Mouse (Mus musculus) olfactory bulb, adult 2 months (tissue): ENCODE data around the gene Zmynd15. TPM values are rescaled to one million over a fixed set of nuclear protein-coding genes. Genes with fewer than 3 reads are reported as not detected.

Experiments
- H3K27ac ChIP-seq: fragments of 200-500 bp; 2 replicates; pipeline ENCODE4 v1.5.1; 2012; ENCODE audit warnings: low read depth, low read length; ENCODE audit not compliant: insufficient read depth
- H3K4me1 ChIP-seq: fragments of 200-500 bp; 2 replicates; pipeline ENCODE4 v1.6.1; 2012; ENCODE audit warnings: low read length; ENCODE audit not compliant: control insufficient read depth, insufficient read depth
- H3K4me3 ChIP-seq: fragments of 200-500 bp; 2 replicates; pipeline ENCODE4 v1.5.1; 2012; ENCODE audit warnings: mild to moderate bottlenecking, low read depth, low read length, moderate library complexity; ENCODE audit not compliant: insufficient read depth
- CTCF ChIP-seq: fragments of 200-500 bp; IDR thresholded peaks from 2 replicates; pipeline ENCODE4 v1.5.1; 2012; ENCODE audit warnings: low read depth, mild to moderate bottlenecking, low read length, moderate library complexity; ENCODE audit not compliant: insufficient read depth
- POLR2A ChIP-seq: fragments of 200-500 bp; IDR thresholded peaks from 2 replicates; pipeline ENCODE4 v1.6.1; 2012; ENCODE audit warnings: mild to moderate bottlenecking, low read depth, low read length, moderate library complexity; ENCODE audit not compliant: insufficient read depth
- WGBS: fragments of 180-500 bp; shearing (Covaris S2); methylation state at CpG from one replicate; pipeline ENCODE4 v1.1.7; 2018; 5-methylcytosine and 5-hydroxymethylcytosine counted together
- polyA plus RNA-seq: library from polyadenylated mRNA; stranded (reverse); fragments of >200 nt; gene quantifications from 2 replicates; pipeline ENCODE4 v1.2.4, GENCODE M21; 2012; ENCODE audit warnings: low replicate concordance; ENCODE audit not compliant: missing spikeins, insufficient read depth, insufficient read length

Gene Zmynd15
- polyA plus RNA-seq, 1 experiment = not detected

DNA sequence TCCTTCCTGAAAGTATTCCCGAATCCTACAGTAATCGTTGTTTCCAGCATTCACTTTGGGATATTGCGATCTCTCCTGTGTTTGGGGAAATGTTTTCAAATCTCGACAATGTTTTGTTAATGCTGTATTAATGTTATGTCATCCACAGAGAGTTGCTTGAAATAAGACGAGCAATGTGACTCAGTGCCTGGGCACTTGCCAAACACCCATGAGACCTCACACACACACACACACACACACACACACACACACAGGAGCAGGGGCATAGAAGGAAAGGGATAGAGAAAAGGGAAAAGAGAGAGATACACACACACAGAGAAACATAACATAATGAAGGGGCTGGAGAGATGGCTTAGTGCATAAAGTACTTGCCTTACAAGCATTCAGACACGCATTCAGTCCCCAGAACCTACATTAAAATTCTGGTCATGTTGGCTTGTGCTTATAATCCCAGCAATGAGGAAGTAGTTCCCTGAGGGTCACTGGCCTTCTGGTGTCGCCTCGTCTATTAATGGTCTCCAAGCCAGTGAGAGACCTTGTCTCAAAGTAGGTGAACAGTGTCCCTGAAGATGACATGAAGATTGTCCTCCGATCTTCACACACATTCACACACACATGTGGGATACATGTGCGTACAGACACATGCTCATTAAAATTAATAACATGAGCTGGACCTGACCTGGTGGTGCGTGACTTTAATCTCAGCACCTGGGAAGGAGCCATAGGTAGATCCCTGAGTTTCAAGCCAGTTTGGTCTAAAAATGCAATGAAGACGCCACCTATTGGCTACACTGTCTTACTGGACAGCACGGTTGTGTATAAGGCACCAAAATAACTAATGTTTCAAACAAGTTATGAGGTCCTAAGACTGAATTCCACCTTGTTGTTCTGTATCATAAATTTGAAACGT, 40.6 kb downstream of the Zmynd15 start:
- 66% methylated on average over 14 of the region's 14 CpGs for WGBS
- no peak overlapping the region for H3K27ac ChIP-seq
- no peak overlapping the region for H3K4me3 ChIP-seq
- TF ChIP-seq POLR2A = no peak
- no peak for TF ChIP-seq CTCF
- H3K4me1 ChIP-seq = no peaks in the 10 kb centered on the region

DNA sequence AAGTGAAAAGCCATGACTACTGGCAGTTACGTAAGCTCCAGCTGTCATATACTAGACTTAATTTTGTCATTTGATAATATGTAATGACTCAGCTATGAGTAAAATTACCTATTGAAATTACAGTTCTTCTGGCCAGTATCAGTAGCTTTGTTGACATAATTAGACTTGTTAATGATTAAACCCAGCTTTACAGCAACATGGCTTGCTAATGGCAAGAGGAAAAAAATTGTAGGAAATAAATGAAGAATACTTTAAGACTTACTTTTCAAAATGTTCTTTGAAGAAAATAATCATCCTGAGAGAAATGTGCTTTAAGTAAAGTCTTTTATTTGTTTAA, 41.2 kb downstream of the Zmynd15 start:
- no peak overlapping the region for H3K27ac ChIP-seq
- H3K4me3 ChIP-seq = no peak overlapping the region
- 94% methylated on average over 1 of the region's 1 CpGs for WGBS
- no peaks in the 10 kb centered on the region for H3K4me1 ChIP-seq
- TF ChIP-seq CTCF (no peak), POLR2A (no peak)

DNA sequence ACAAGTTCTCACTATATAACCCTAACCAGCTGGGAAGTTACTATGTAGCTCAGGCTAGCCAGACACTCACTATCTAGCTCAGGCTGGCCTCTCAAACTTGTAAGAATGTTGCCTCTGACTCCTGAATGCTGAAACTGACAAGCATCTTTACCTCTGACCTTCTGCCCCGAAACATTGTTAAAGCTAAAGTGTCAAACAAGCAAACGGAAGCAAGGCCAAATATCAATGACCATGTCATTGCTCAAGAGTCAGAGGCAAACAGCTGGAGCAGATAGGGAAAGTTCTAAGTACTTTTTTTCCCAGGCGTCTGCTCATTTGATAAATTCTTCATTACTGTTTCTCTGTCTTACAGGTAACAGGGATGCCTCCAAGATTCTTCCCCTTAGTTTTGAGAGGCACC, 42.8 kb downstream of the Zmynd15 start:
- WGBS = 85% methylated on average over 3 of the region's 3 CpGs
- no peak for TF ChIP-seq CTCF
- no peak for TF ChIP-seq POLR2A
- H3K27ac ChIP-seq = no peak overlapping the region
- H3K4me3 ChIP-seq = no peak overlapping the region
- no peaks in the 10 kb centered on the region for H3K4me1 ChIP-seq

DNA sequence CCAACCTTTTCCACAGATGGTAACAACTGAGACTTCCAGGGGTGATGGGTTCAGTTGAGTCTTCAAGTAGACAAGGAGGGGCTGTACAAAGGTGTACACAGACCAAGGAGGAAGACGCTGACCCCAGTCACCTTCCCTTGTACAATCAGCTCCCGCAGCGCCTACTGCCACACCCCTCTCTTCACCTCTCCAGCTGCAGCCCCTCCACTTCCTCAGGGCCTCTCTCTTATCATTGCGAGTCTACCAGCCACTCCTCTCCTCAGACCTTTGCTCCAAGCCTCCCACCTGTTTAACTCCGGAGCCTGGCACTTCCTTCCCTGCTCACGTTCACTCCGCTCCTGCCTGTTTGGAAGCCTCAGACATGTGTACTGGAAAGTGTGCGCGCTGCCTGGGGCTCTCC, 45.7 kb downstream of the Zmynd15 start, which contains the start of gene Tm4sf5:
Gene Tm4sf5 (plus strand): TSS at position 275 of the 400 bp plus-strand sequence.
- WGBS = 81% methylated on average over 9 of the region's 9 CpGs
- Histone ChIP-seq H3K27ac (no peak within 1 kb of the TSS), H3K4me3 (no peak within 1 kb of the TSS), H3K4me1 (peaks cover 5% of the 10 kb centered on the region)
- TF ChIP-seq POLR2A (no peak), CTCF (no peak)

DNA sequence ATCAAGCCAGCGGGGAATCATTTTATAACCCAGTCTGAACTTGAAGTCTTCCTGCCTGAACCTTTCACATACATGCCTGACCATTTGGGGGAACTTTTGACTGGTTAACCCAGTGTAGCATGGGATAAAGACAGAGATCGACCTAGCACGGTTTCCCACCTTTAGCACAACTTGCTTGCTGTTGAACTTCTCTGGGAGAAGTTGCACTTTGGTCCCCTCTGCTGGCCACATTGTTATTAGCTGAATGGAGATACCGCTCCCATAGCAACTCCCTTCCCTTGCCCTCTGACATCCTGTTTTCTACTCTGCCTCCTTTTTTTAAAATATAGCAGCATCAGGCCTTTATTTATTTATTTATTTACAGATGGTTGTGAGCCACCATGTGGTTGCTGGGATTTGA, 47.2 kb downstream of the Zmynd15 start:
- Histone ChIP-seq H3K4me3 (no peak overlapping the region), H3K4me1 (peaks cover 6% of the 10 kb centered on the region), H3K27ac (no peak overlapping the region)
- 23% methylated on average over 4 of the region's 4 CpGs for WGBS
- TF ChIP-seq POLR2A (no peak), CTCF (no peak)

DNA sequence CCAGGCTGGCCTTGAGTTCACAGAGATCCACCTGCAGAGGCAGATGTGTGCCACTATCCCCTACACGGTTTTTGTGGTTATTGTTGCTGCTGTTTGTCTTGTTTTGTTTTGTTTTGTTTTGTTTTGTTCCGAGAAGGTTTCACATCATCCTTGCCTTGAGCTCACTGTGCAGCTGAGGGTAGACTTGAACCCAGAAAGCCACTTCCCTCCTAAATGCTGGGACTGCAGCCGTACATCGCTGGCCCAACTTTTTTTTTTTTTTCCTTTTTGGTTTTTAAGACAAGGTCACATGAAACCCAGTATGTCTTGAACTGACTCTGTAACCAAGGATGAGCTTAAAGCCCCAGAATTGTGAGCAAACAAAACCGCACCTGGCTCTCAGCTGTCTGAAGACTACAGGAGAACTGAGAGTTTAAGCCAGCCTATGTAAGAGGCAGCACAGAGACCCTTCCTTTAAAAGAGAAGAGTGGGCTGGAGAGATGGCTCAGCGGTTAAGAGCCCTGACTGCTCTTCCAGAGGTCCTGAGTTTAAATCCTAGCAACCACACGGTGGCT, 47.8 kb downstream of the Zmynd15 start:
- no peak overlapping the region for H3K4me3 ChIP-seq
- peaks cover 6% of the 10 kb centered on the region for H3K4me1 ChIP-seq
- no peak overlapping the region for H3K27ac ChIP-seq
- TF ChIP-seq POLR2A = no peak
- TF ChIP-seq CTCF = no peak
- 79% methylated on average over 7 of the region's 7 CpGs for WGBS

DNA sequence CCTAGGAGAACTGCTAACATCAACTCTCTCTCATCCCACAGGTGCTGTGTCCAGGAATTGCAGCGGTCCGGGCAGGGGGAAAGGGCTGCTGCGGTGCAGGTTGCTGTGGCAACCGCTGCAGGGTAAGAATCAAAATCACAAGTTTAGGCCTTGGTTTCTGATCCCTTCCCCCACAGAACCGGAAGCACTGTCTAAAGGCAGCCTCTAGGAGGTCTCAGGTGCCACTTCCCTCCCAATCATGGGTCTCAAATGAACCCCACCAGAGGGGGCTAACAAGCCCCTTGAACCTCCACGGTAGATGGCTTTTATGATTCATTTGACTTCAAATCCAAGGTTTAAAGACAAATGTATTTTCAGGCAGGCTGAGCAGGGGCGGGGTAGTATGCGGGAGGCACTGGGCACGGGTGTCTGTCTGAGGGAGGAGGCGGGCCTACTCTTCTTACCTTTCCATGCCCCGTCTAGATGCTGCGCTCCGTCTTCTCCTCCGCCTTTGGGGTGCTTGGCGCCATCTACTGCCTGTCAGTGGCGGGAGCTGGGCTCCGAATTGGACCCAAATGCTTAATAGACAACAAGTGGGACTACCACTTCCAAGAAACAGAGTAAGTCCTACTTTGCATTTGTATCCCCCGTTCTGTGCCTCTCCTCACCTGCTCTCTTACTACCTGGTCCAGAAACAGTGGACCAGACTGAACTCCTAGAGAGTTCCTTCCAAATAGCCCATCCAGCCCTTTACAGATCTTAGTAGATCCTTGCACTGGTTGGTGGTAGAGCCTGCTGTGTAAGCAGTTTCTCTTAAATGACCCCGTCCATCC, 50.7 kb downstream of the Zmynd15 start:
- WGBS = 9% methylated on average over 19 of the region's 19 CpGs
- Histone ChIP-seq H3K27ac (no peak overlapping the region), H3K4me1 (peaks cover 8% of the 10 kb centered on the region), H3K4me3 (peak overlapping the region; percentile 27)
- TF ChIP-seq POLR2A (no peak), CTCF (peak; percentile 65)

DNA sequence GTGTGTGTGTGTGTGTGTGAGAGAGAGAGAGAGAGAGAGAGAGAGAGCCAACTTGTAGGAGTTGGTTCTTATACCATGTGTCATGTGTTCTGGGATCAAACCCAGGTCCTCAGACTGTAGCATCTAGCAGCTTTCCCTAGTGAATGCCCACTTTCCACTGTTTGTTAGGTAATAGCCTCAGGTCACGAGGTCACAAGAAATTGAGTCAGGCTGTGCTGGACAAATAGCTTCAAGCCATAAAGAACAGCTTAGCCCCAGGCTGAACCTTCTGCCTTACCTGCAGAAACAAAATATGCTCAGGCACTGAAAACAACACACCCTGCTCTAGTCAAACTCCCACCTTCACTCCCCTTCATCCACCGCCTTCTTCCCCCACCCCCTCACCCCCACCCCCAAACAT, 52.0 kb downstream of the Zmynd15 start:
- H3K4me1 ChIP-seq = peaks cover 8% of the 10 kb centered on the region
- H3K27ac ChIP-seq = no peak overlapping the region
- no peak overlapping the region for H3K4me3 ChIP-seq
- no peak for TF ChIP-seq POLR2A
- no peak for TF ChIP-seq CTCF
- WGBS = 57% methylated on average over 2 of the region's 2 CpGs

DNA sequence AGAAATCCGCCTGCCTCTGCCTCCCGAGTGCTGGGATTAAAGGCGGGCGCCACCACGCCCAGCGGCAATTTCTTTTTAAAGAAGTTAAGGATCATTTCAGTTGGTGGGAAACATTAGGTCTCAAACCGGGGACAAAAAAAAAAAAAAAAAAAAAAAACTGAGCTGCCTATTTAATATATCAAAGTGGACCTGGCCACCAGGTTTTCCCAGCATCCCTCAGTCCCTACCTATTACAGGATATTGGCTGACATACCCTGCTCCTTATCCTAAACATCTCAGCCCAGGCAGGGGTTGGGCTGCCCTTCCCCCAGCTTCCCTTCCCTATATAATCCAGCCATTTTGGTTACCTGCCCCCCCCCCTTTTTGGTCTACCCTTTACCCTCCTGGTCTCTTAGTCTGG, 52.6 kb downstream of the Zmynd15 start:
- WGBS = 88% methylated on average over 7 of the region's 7 CpGs
- TF ChIP-seq CTCF (no peak), POLR2A (no peak)
- Histone ChIP-seq H3K27ac (no peak overlapping the region), H3K4me3 (no peak overlapping the region), H3K4me1 (peaks cover 8% of the 10 kb centered on the region)
